Mouse (Mus musculus): ENCODE measurements at regions not wholly inside any gene's neighbourhood (a gene's known extent, or its start where the extent isn't known, plus 50 kb on each side); places are given as distances from the start of the nearest gene placed in this dataset.
A peak's percentile ranks its signal among the peaks of the same experiment; 100 is the strongest.
"Not testable (repeated sequence)": the region's sequence is repeated elsewhere in the genome, so short reads cannot be mapped to it uniquely, and the experiment has no call there.

GRCm38 (mm10) chr6:19855476-19855875 lies 989.4 kb downstream of the Ankrd7 start:
- not testable (repeated sequence) for DNase-seq (ENCODE audit: low spot score)

DNA sequence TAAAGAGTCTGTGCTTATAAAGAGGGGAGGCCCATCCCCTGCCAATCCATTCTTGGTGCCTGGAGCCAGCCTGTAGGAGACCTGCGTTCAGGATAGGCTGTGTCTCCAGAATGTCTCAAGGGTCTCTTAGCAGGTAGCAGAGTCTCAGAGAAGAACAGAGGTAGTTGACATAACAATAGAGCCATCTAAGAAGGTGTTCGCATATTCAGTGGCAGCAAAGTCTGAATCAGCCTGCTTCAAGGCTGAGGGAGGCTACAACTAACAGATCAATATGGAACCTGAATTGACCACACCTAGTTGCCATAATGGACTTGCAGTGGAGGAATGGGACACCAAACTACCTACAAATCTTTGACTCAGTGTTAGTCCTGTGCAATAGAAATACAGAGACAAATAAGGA lies 998.0 kb downstream of the Ankrd7 start:
- DNase-seq (ENCODE audit: low spot score), result no peak

DNA sequence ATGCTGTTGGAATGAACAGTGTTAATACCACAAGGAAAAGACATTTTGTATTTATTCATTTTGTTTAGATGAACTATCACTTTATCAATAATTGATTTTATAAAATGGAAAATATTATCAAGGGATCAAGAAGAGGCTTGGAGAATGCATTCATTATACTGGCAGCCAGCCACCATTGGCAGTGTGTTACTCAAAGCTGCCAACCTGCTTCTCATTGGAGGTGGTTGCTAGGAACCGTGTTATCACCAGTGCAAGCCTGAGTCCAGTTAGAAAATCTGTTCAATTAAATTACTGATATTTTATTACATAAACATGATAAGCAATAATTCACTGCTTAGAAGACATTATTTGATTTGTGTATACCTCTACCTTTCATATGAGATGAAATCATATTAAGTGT lies 1003.6 kb downstream of the Ankrd7 start:
- DNase-seq (ENCODE audit: low spot score), result no peak

- no peak for DNase-seq (ENCODE audit: low spot score)
These were observed 1045.1 kb downstream of the Ankrd7 start for GRCm38 (mm10) chr6:19911181-19911580.

- not testable (repeated sequence) for DNase-seq (ENCODE audit: low spot score)
These were observed 1075.7 kb downstream of the Ankrd7 start for GRCm38 (mm10) chr6:19941784-19942183.

DNA sequence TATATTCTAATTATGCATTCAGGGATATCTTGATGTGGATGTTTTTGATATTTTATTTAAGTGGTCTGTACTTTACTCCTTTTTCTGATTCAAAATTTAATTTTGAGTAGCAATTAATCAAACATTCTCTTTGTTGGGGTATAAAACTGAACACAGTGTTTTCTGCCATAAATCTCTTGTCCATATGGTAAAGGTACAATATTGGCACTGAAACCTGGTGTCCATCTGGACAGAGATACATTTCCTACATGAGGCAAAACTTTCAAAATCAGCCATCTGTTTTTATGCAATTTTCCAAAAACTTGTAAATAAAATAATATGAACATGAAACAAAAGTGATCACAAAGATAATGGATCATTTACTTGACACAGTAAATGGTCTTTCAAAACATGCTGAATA lies 1078.2 kb downstream of the Ankrd7 start:
- DNase-seq (ENCODE audit: low spot score), result no peak

GRCm38 (mm10) chr6:19945693-19946092 lies 1079.6 kb downstream of the Ankrd7 start:
- DNase-seq (ENCODE audit: low spot score), result no peak

GRCm38 (mm10) chr6:19975898-19976297 lies 1109.8 kb downstream of the Ankrd7 start:
- DNase-seq (ENCODE audit: low spot score), result no peak

GRCm38 (mm10) chr6:19991829-19992228 lies 1125.7 kb downstream of the Ankrd7 start:
- DNase-seq (ENCODE audit: low spot score), result no peak

DNA sequence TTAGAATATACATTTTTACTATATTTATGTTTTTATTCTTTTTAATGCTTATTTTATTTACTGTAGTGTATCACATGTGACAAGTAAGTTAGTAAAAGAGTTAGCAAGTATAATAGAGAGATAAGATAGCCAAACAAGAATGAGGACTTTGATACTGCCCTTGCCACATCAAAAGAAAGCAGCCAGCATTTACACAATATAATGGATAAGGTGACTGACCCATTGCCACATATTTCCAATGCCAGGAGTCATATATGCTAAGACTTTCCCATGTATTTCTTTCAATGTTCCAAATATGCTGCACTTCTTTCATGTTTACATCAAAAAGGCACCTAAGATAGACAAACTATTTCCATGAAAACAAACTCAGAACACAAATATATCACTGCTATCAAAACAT lies 1162.3 kb downstream of the Ankrd7 start:
- DNase-seq (ENCODE audit: low spot score), result no peak

DNA sequence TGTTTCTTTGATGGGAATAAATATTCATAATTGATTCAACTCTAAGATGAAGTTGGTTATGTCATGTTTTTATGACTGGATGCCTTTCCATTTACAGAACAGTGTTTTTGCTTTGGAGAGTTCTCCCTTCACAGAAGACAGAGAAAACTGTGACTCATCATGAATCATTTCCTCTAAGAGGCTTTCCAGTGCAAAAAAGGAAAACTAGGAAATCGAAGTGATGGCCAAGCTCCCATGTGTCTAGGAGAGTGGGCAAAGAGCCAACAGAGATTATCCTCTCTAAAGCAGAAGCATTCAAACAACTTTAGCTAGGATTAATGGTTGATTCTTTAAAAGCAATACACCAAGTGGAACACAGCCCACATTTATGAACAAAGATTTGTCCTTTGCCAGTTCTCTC lies 1171.7 kb downstream of the Ankrd7 start:
- peak; percentile 1 for DNase-seq (ENCODE audit: low spot score)

DNA sequence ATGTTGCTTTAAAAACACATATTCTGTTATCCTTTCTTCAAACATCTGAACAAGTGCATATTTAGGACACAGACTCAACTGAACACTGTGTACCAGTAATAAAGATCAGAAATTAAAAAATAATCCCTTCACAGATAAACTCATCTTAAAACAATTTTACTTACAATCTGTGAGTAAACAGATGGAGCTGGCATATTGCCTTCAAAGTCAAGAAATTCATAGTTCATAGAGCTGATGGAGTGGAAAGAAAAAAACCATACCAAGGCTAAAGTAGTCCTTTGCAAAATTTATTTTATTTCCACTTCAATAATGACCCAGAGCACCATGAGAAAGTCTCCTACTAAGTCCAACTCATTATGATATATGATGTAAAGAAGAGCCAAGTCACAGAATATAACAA lies 1136.6 kb upstream of the Kcnd2 start:
- no peak for DNase-seq (ENCODE audit: low spot score)

DNA sequence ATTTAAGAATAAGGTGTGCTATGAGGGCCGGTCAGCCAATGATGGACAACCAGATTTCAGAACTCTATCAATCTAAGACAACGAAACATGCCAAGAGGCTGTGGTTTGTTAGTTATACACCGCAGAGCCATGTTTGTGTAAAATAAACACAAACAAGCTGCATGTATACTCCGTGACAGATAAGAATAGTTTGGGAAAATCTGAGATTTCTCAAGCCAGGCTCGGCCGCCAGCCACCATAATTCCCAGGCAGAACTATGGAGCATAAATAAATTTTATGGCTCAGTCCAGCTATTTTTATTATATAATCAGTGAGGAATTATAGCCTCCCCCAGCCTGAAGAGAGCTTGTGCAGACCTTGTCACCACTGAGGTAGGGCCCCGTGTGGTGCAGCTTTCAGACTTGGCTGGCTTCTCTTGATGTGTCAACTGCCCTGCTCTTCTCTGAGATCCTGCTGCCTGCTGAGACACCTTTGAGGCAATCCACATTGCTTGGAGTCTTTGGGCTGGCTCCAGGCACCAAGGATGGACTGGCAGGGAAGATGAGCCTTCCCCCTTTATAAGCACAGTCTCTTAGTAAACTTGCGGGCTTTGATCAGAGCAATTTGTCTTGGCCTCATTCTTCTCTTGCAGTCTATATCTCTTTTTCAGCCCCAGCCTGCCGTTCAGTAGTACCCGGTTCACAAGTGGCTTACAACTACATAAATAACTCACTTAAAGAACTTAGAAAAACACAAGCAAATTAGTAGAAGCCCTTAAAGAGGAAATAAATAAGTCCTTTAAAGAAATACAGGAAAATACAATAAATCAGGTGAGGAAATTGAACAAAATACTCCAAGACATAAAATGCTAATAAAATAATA lies 1123.0 kb upstream of the Kcnd2 start:
- DNase-seq (ENCODE audit: low spot score), result no peak

DNA sequence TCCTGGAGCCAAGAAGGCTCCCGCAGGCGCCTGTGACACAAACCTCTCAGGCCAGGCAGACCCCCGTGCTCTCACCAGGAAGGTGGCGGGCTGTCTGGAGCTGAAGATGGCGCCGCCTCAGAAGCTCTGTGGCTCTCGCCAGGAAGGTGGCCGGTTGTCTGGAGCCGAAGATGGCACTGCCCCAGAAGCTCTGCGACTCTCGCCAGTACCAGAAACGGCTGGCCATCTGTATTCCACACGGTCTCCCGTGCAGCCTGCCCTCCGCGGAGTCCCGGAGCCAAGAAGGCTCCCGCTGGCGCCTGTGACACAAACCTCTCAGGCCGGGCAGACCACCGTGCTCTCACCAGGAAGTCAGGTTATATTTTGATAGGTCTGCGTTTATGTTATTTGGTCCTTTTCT lies 1081.3 kb upstream of the Kcnd2 start:
- DNase-seq (ENCODE audit: low spot score), result not testable (repeated sequence)

DNA sequence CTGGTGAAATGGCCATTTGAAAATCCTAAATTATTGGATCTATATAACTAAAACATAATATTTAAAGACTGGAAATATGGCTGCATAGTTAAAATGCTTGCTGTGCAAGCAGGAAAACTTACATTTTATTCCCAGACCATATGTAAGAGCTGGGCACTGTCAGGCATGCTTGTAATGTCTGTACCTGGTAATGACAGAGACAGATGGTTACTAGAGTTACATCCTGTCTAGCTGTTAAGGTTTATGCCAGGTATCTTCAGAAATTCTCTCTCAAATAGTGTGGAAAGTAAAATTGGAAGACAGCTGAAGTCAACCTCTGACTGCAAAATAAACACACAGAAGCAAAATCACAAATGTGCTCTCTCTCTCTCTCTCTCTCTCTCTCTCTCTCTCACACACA lies 1077.8 kb upstream of the Kcnd2 start:
- DNase-seq (ENCODE audit: low spot score), result no peak
